Mouse (Mus musculus): Measurements from ENCODE around the gene Lrrc1.

- TF ChIP-seq CTCF (IDR thresholded peaks at IDR 0.05) (no peak), POLR2A (IDR thresholded peaks at IDR 0.05; ENCODE audit: insufficient read depth, low read depth, low read length) (no peak), EP300 (IDR thresholded peaks at IDR 0.05; ENCODE audit: insufficient read depth, low read depth, low read length) (no peak)
Observed at GRCm38 (mm10) chr9:77494307-77494706, 50.4 kb downstream of the Lrrc1 start.

All from heart, adult 2 months (tissue).